Mouse (Mus musculus) E14TG2a.4 (cell line): ENCODE measurements at regions not wholly inside any gene's neighbourhood (a gene's known extent, or its start where the extent isn't known, plus 50 kb on each side); places are given as distances from the start of the nearest gene placed in this dataset.

Source experiments
- H3K27me3 ChIP-seq: 2 replicates; pipeline ENCODE4 v1.6.1; 2014; ENCODE audit warnings: low read length, control low read depth; ENCODE audit not compliant: insufficient read depth
- H3K36me3 ChIP-seq: 2 replicates; pipeline ENCODE4 v1.6.1; 2014; ENCODE audit warnings: low read length, control low read depth; ENCODE audit not compliant: insufficient read depth
- H3K4me1 ChIP-seq: replicated peaks from 2 replicates; pipeline ENCODE4 v1.6.1; 2014; ENCODE audit warnings: low read depth, low read length, control low read depth
- H3K4me3 ChIP-seq: replicated peaks from 2 replicates; pipeline ENCODE4 v1.5.1; 2014; ENCODE audit warnings: mild to moderate bottlenecking, low read length
- H3K9me3 ChIP-seq: 2 replicates; pipeline ENCODE4 v1.6.1; 2014; ENCODE audit warnings: low read length, control low read depth
- CTCF ChIP-seq: conservative IDR thresholded peaks from 2 replicates; pipeline ENCODE4 v1.5.1; 2014; ENCODE audit warnings: low read length
- NANOG ChIP-seq: IDR thresholded peaks from 2 replicates; pipeline ENCODE4 v1.6.1; 2014; ENCODE audit warnings: borderline replicate concordance, low read length, mixed read lengths
- POU5F1 ChIP-seq: IDR thresholded peaks from 2 replicates; pipeline ENCODE4 v1.6.1; 2014; ENCODE audit warnings: low read length, borderline replicate concordance

DNA sequence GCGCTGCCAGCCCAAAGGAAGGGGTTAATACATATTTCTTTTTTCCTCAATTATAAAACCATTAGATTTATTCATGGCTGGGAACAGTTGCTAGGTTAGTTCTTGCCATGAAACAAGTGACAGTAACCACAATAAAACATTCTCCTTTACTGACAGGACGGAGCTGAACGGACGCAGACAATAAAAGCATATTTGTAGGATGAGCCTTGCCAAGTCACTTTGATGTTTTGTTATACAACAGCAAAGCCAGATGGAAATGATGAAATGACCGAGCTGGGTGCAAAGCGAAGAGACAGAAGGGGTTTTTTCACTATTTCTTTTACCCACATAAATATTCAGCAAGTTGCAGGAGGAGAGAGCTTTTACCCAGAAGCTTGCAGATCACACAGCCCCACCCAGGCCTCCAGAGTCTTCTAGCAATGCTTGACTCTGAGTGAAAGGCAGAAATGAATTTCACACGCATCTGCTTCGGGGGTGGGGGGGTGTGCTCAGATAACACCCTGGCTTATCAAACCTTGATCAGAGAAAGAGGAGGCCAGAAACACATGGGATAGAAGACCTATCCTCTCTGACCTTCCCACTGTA lies 395.3 kb downstream of the Mtx2 start:
- H3K9me3 ChIP-seq = no peaks in the 10 kb centered on the region
- no peaks in the 10 kb centered on the region for H3K27me3 ChIP-seq
- no peak overlapping the region for H3K4me3 ChIP-seq
- no peaks in the 10 kb centered on the region for H3K36me3 ChIP-seq
- no peak for TF ChIP-seq NANOG
- TF ChIP-seq CTCF = no peak
- no peak for TF ChIP-seq POU5F1
- H3K4me1 ChIP-seq = peaks cover 9% of the 10 kb centered on the region

DNA sequence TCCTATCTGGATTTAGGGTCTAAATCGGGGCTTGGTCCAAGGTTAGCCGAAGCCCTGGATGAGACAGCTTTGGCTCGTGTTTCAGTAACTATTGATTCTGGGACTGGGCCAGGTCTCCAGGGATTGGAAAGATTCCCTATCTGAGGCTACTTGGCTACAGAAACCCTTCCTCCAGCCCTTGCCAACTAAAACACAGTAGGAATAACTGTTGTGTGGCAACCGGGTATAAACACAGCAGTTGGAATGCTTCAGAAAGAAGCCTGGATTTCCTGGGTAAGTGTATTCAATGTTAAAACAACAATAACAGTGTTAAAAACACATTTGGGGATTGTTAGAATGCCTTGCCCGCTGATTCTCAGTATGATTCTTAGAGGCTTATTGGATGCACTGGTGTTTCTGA lies 398.8 kb downstream of the Mtx2 start:
- peaks cover 9% of the 10 kb centered on the region for H3K4me1 ChIP-seq
- no peaks in the 10 kb centered on the region for H3K36me3 ChIP-seq
- no peaks in the 10 kb centered on the region for H3K27me3 ChIP-seq
- no peak overlapping the region for H3K4me3 ChIP-seq
- TF ChIP-seq POU5F1 (no peak), NANOG (no peak), CTCF (no peak)
- H3K9me3 ChIP-seq = no peaks in the 10 kb centered on the region

DNA sequence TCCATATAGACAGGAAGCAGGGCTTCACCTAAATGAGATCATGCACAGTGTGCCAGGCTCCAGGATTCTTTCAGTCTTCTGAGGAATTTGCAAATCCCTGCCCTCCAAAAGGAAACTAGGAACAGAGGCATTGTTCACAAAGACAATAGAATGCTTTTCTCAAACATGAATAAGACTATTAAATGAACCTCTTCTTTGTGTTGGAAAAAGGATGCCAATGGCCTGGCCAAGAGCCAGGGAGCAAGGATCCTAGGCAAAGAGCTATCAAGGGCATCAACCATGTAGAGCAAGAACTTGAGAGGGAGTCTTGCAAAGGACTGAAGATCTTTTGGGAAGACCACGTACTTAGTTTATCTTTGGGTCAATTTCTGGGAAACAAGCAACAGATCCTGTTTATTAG lies 415.4 kb downstream of the Mtx2 start:
- TF ChIP-seq POU5F1 (no peak), NANOG (no peak), CTCF (no peak)
- H3K4me1 ChIP-seq = peaks cover 15% of the 10 kb centered on the region
- no peaks in the 10 kb centered on the region for H3K36me3 ChIP-seq
- H3K9me3 ChIP-seq = no peaks in the 10 kb centered on the region
- H3K27me3 ChIP-seq = no peaks in the 10 kb centered on the region
- H3K4me3 ChIP-seq = no peak overlapping the region

DNA sequence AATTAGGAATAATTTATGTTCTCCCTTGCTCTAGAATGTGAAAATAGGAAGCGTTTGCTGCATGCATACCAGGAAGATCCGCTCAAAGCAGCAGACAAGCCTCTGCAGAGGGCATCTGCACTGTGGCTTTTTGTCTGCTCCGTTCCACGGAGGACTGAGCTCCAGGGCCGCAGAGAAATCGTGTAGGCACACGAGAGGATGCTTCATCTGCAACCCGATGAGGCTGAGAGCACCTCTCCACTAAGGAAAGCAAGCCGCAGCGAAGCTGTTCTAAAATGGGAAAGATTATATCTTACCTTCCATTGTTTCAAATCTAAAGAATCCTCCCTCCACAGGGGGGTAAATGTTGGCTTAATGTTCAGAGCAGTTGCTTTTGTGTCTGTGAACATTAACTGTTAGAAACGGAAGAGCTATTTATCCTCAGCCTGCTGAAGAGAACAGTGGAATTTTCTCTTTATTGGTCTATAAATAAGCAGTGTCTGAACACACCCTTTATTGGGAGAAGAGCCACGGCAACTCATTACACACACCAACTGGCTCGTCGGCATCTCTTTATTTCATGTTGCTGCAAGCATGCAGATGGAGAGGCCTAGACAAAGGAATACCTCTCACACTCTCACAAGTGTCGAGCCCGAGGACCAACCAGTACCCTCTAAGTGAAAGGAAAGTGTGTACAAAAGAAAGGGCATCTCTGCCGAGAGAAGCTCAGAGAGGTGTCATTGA lies 414.6 kb upstream of the Hnrnpa3 start:
- no peak overlapping the region for H3K4me3 ChIP-seq
- TF ChIP-seq POU5F1 (no peak), NANOG (no peak), CTCF (no peak)
- H3K27me3 ChIP-seq = no peaks in the 10 kb centered on the region
- no peaks in the 10 kb centered on the region for H3K36me3 ChIP-seq
- peaks cover 19% of the 10 kb centered on the region for H3K4me1 ChIP-seq
- H3K9me3 ChIP-seq = no peaks in the 10 kb centered on the region

DNA sequence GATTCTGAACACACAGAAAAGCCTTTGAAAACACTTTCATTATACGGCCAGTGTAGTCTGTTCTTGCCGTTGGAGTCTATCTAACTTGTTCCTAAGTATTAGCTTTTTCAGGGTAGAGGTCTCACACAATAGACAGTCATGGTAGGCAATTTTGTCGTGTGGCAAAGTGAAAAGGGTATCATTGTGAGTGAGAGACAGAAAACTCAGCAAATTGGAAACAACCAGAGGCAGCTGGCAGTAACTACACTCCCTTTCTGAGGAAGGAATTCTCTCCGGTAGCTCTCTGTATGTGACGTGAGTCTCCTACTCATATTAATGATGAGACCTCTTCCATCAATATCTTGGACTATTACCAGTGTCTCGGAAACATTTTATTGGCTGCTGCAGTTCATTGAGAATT lies 413.8 kb upstream of the Hnrnpa3 start:
- Histone ChIP-seq H3K36me3 (no peaks in the 10 kb centered on the region), H3K4me3 (no peak overlapping the region), H3K9me3 (no peaks in the 10 kb centered on the region), H3K4me1 (peaks cover 19% of the 10 kb centered on the region), H3K27me3 (no peaks in the 10 kb centered on the region)
- TF ChIP-seq NANOG (no peak), CTCF (no peak), POU5F1 (no peak)

DNA sequence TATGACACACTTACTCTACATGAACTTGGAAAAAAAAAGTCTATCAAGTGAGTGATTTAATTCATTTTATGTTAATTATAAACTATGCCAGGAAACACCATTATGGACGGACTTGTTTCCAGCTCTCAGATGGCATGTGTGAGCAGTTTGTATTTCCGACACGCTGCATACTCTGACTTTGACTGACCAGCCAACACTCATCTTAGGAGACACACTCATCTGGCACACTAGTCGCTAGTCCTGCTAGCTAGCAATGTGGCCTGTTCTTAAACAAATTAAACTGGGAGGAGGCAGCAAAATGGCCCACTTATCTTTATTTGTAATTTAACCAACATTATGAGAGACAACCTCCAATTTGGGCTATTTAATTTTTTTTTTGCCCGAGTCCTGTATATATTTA lies 413.4 kb upstream of the Hnrnpa3 start:
- H3K9me3 ChIP-seq = no peaks in the 10 kb centered on the region
- TF ChIP-seq POU5F1 (no peak), CTCF (no peak), NANOG (no peak)
- no peaks in the 10 kb centered on the region for H3K27me3 ChIP-seq
- peaks cover 19% of the 10 kb centered on the region for H3K4me1 ChIP-seq
- no peaks in the 10 kb centered on the region for H3K36me3 ChIP-seq
- H3K4me3 ChIP-seq = no peak overlapping the region

DNA sequence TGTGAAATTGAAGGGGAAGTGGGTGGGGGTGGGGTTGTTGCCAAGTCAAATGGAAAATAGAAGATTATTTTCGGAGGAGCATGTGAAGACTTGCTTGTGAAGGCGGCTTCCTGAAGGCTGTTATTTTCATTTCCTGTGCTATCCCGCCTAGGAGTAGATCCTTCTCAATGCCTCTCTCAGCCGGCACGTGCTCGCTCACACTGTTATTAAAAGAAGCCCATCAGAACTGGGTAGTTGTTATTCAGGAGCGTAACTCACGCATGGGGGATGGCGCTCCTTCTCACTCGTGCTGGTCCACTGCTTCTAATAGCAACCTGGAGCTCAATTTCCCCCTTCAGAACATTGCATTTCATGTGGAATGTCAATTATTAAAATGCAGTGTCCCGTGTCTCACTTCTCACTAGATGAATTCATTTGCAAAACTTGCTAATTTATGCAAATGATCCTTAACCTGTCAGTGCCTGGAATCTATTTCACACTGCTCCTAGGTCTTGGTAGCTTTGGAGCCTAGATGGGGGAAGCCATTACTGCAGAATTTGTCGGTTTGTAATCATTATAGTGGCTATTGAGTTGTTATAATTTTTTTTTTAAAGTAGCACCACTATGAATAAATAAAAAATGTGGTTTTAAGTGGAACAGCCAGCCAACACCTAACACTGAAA lies 412.8 kb upstream of the Hnrnpa3 start:
- Histone ChIP-seq H3K9me3 (no peaks in the 10 kb centered on the region), H3K36me3 (no peaks in the 10 kb centered on the region), H3K27me3 (no peaks in the 10 kb centered on the region), H3K4me1 (peaks cover 16% of the 10 kb centered on the region), H3K4me3 (no peak overlapping the region)
- TF ChIP-seq POU5F1 (no peak), CTCF (no peak), NANOG (no peak; the same call in 1 of the 2 replicates)

DNA sequence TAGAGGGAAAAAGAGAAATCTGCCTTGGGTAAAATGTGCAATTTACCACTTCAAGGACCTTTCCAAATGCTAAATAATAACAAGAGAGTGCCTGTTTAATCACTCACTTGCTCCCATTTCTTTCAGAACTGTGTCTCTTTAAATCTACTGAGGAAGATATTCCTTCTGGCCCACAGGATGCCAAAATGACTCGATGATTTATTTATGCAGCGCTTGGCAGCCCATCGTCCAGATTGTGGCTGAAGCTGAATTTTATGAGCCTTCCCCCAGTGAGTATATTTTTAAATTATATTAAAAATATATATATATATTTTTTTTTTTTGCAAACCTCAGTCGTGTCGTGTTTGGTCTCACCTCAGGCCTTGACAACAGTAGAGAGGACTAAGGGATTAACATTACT lies 410.8 kb upstream of the Hnrnpa3 start:
- H3K4me1 ChIP-seq = peaks cover 16% of the 10 kb centered on the region
- no peaks in the 10 kb centered on the region for H3K36me3 ChIP-seq
- TF ChIP-seq NANOG (no peak), POU5F1 (no peak), CTCF (no peak)
- H3K4me3 ChIP-seq = no peak overlapping the region
- no peaks in the 10 kb centered on the region for H3K27me3 ChIP-seq
- no peaks in the 10 kb centered on the region for H3K9me3 ChIP-seq
